Mouse (Mus musculus) MEL (cell line): ENCODE results near the gene Dsp. TPM values are rescaled to one million over a fixed set of nuclear protein-coding genes. Genes with fewer than 3 reads are reported as not detected.

Experiments used
- DNase-seq: peaks from one replicate; pipeline ENCODE4 v3.0.0; 2011; ENCODE audit warnings: low read depth, low spot score
- H3K27ac ChIP-seq: 2 replicates; pipeline ENCODE4 v1.5.1; 2012; ENCODE audit warnings: low read depth, mild to moderate bottlenecking, control low read depth, low read length, moderate library complexity; ENCODE audit not compliant: control insufficient read depth
- H3K27me3 ChIP-seq, 2 experiments: fragments of 150-350 bp in 1 of 2; sonication (generic) in 1 of 2; 2 replicates each; pipeline ENCODE4 v1.6.1; 2012; ENCODE audit warnings: low read length in 2 of 2, mild to moderate bottlenecking in 2 of 2, improper control_type of control experiment in 1 of 2, moderate library complexity in 1 of 2; ENCODE audit not compliant: insufficient read depth in 2 of 2, control insufficient read depth in 1 of 2
- H3K36me3 ChIP-seq, 2 experiments: 2 replicates each; pipeline ENCODE4 v1.6.1; 2012 to 2014; ENCODE audit warnings: low read length in 2 of 2, improper control_type of control experiment in 1 of 2, inconsistent platforms in 1 of 2, mild to moderate bottlenecking in 1 of 2; ENCODE audit not compliant: insufficient read depth in 2 of 2, control insufficient read depth in 1 of 2
- H3K4me1 ChIP-seq, 2 experiments: fragments of 150-350 bp in 1 of 2; sonication (generic) in 1 of 2; 2 replicates each; pipeline ENCODE4 v1.6.1; 2012; ENCODE audit warnings: low read length in 2 of 2, improper control_type of control experiment in 1 of 2, mild to moderate bottlenecking in 1 of 2; ENCODE audit not compliant: insufficient read depth in 2 of 2, control insufficient read depth in 1 of 2
- H3K4me3 ChIP-seq, 2 experiments: fragments of 150-350 bp in 1 of 2; sonication (generic) in 1 of 2; 2 replicates each; pipeline ENCODE4 v1.5.1; 2012; ENCODE audit warnings: low read depth in 2 of 2, low read length in 2 of 2, mild to moderate bottlenecking in 2 of 2, moderate library complexity in 2 of 2, control low read depth in 1 of 2, improper control_type of control experiment in 1 of 2; ENCODE audit not compliant: control insufficient read depth in 1 of 2, insufficient read depth in 1 of 2
- H3K79me2 ChIP-seq: 2 replicates; pipeline ENCODE4 v1.6.1; 2012; ENCODE audit warnings: mild to moderate bottlenecking, low read length, moderate library complexity; ENCODE audit not compliant: control insufficient read depth, poor library complexity, insufficient read depth
- H3K9ac ChIP-seq: 2 replicates; pipeline ENCODE4 v1.6.1; 2012; ENCODE audit warnings: low read depth, mild to moderate bottlenecking, control low read depth, low read length, moderate library complexity; ENCODE audit not compliant: control insufficient read depth, poor library complexity, severe bottlenecking
- H3K9me3 ChIP-seq: fragments of 150-350 bp; sonication (generic); replicated peaks from 2 replicates; pipeline ENCODE4 v1.6.1; 2012; ENCODE audit warnings: mild to moderate bottlenecking, low read length, improper control_type of control experiment, moderate library complexity; ENCODE audit not compliant: insufficient read depth
- CHD1 ChIP-seq: IDR thresholded peaks from 2 replicates; pipeline ENCODE4 v1.6.1; 2012; ENCODE audit warnings: low read depth, mild to moderate bottlenecking, inconsistent platforms, low read length, improper control_type of control experiment
- CHD2 ChIP-seq: IDR thresholded peaks from 2 replicates; pipeline ENCODE4 v1.6.1; 2011; ENCODE audit warnings: low read length, improper control_type of control experiment
- CTCF ChIP-seq, 3 experiments: IDR thresholded peaks in 2 of 3; conservative IDR thresholded peaks in 1 of 3; 2 replicates each; pipeline ENCODE4 v1.5.1; 2011 to 2012; ENCODE audit warnings: low read length in 3 of 3, low read depth in 2 of 3, mild to moderate bottlenecking in 2 of 3, improper control_type of control experiment in 1 of 3, inconsistent platforms in 1 of 3, mixed read lengths in 1 of 3, moderate library complexity in 1 of 3; ENCODE audit not compliant: control insufficient read depth in 1 of 3, insufficient read depth in 1 of 3, poor library complexity in 1 of 3, severe bottlenecking in 1 of 3
- E2F4 ChIP-seq: IDR thresholded peaks from 2 replicates; pipeline ENCODE4 v1.6.1; 2011; ENCODE audit warnings: low read depth, low read length, improper control_type of control experiment, borderline replicate concordance
- ELF1 ChIP-seq: IDR thresholded peaks from 2 replicates; pipeline ENCODE4 v1.6.1; 2014; ENCODE audit warnings: low read depth, mild to moderate bottlenecking, inconsistent platforms, low read length, improper control_type of control experiment, moderate library complexity
- EP300 ChIP-seq, 2 experiments: IDR thresholded peaks; 2 replicates each; pipeline ENCODE4 v1.6.1; 2011; ENCODE audit warnings: improper control_type of control experiment in 2 of 2, low read length in 2 of 2, low read depth in 1 of 2, mild to moderate bottlenecking in 1 of 2
- GATA1 ChIP-seq: IDR thresholded peaks from 2 replicates; pipeline ENCODE4 v1.6.1; 2011; ENCODE audit warnings: low read depth, low read length, improper control_type of control experiment
- HCFC1 ChIP-seq: IDR thresholded peaks from 2 replicates; pipeline ENCODE4 v1.6.1; 2012; ENCODE audit warnings: low read depth, mild to moderate bottlenecking, inconsistent platforms, low read length, improper control_type of control experiment, moderate library complexity
- MAZ ChIP-seq: IDR thresholded peaks from 2 replicates; pipeline ENCODE4 v1.6.1; 2012; ENCODE audit warnings: low read depth, mild to moderate bottlenecking, inconsistent platforms, low read length, improper control_type of control experiment
- MEF2A ChIP-seq: IDR thresholded peaks from 2 replicates; pipeline ENCODE4 v1.6.1; 2014; ENCODE audit warnings: low read depth, mild to moderate bottlenecking, inconsistent platforms, low read length, improper control_type of control experiment; ENCODE audit not compliant: poor library complexity, insufficient replicate concordance, severe bottlenecking; ENCODE audit errors: extremely low read depth
- NELFE ChIP-seq: IDR thresholded peaks from 2 replicates; pipeline ENCODE4 v1.6.1; 2011; ENCODE audit warnings: low read depth, low read length, improper control_type of control experiment
- NRF1 ChIP-seq: IDR thresholded peaks from 2 replicates; pipeline ENCODE4 v1.6.1; 2014; ENCODE audit warnings: low read depth, mild to moderate bottlenecking, inconsistent platforms, low read length, improper control_type of control experiment, moderate library complexity; ENCODE audit not compliant: poor library complexity, insufficient read depth, severe bottlenecking
- POLR2A ChIP-seq, 2 experiments: IDR thresholded peaks; 2 replicates each; pipeline ENCODE4 v1.6.1; 2011 to 2012; ENCODE audit warnings: low read length in 2 of 2, mild to moderate bottlenecking in 2 of 2, control low read depth in 1 of 2, improper control_type of control experiment in 1 of 2, low read depth in 1 of 2, moderate library complexity in 1 of 2; ENCODE audit not compliant: control insufficient read depth in 1 of 2, insufficient read depth in 1 of 2, poor library complexity in 1 of 2
- POLR2AphosphoS5 ChIP-seq: IDR thresholded peaks from 2 replicates; pipeline ENCODE4 v1.6.1; 2012; ENCODE audit warnings: low read depth, borderline replicate concordance, mild to moderate bottlenecking, inconsistent platforms, low read length, moderate library complexity, mixed read lengths
- RAD21 ChIP-seq: IDR thresholded peaks from 2 replicates; pipeline ENCODE4 v1.6.1; 2011; ENCODE audit warnings: mild to moderate bottlenecking, low read depth, low read length, improper control_type of control experiment
- RCOR1 ChIP-seq: IDR thresholded peaks from 2 replicates; pipeline ENCODE4 v1.6.1; 2012; ENCODE audit warnings: low read depth, mild to moderate bottlenecking, inconsistent platforms, low read length, improper control_type of control experiment
- SIN3A ChIP-seq: IDR thresholded peaks from 2 replicates; pipeline ENCODE4 v1.6.1; 2012; ENCODE audit warnings: low read length, improper control_type of control experiment, inconsistent platforms
- TBP ChIP-seq: IDR thresholded peaks from 2 replicates; pipeline ENCODE4 v1.8.0; 2011; ENCODE audit warnings: low read depth, low read length, improper control_type of control experiment
- TCF12 ChIP-seq: IDR thresholded peaks from 2 replicates; pipeline ENCODE4 v1.6.1; 2014; ENCODE audit warnings: low read depth, mild to moderate bottlenecking, inconsistent platforms, low read length, improper control_type of control experiment, moderate library complexity
- USF1 ChIP-seq: IDR thresholded peaks from 2 replicates; pipeline ENCODE4 v1.6.1; 2014; ENCODE audit warnings: low read depth, mild to moderate bottlenecking, inconsistent platforms, low read length, improper control_type of control experiment, moderate library complexity
- USF2 ChIP-seq, 2 experiments: IDR thresholded peaks; 2 replicates each; pipeline ENCODE4 v1.6.1; 2011 to 2012; ENCODE audit warnings: improper control_type of control experiment in 2 of 2, low read length in 2 of 2, borderline replicate concordance in 1 of 2, inconsistent platforms in 1 of 2, low read depth in 1 of 2, mild to moderate bottlenecking in 1 of 2; ENCODE audit not compliant: insufficient read depth in 1 of 2
- ZC3H11A ChIP-seq: IDR thresholded peaks from 2 replicates; pipeline ENCODE4 v1.6.1; 2012; ENCODE audit warnings: low read depth, mild to moderate bottlenecking, inconsistent platforms, low read length, improper control_type of control experiment
- ZNF384 ChIP-seq: IDR thresholded peaks from 2 replicates; pipeline ENCODE4 v1.6.1; 2012; ENCODE audit warnings: low read depth, mild to moderate bottlenecking, inconsistent platforms, low read length, improper control_type of control experiment
- polyA plus RNA-seq, 2 experiments: library from polyadenylated mRNA; stranded (reverse) in 1 of 2; unstranded in 1 of 2; fragments of >175 nt in 1 of 2; fragments of >200 nt in 1 of 2; gene quantifications; 2 replicates each; pipeline versions ENCODE4 v1.2.1 to v1.2.4; 2012; ENCODE audit warnings: low replicate concordance in 2 of 2, low read depth in 1 of 2; ENCODE audit not compliant: insufficient read length in 2 of 2, insufficient read depth in 1 of 2, missing spikeins in 1 of 2
- total RNA-seq: library from RNA; depleted of rRNA; stranded (reverse); fragments of 300-350 nt; gene quantifications from 2 replicates; pipeline ENCODE4 v1.2.3, GENCODE M21; 2012

Gene Dsp
- total and polyA plus RNA-seq, 3 experiments, result not detected

- TF ChIP-seq ELF1 (no peak), CHD2 (no peak), CHD1 (no peak), POLR2A (IDR thresholded peaks at IDR 0.05; ENCODE audit: control insufficient read depth in 1 of 2, insufficient read depth in 1 of 2, low read depth in 1 of 2, low read length in 2 of 2, poor library complexity in 1 of 2) (no peak), TBP (no peak)
- no peak for DNase-seq
- Histone ChIP-seq H3K9ac (no peak overlapping the region), H3K4me1 (no peaks in the 10 kb centered on the region), H3K4me3 (no peak overlapping the region), H3K36me3 (no peaks in the 10 kb centered on the region), H3K27ac (no peak overlapping the region), H3K79me2 (no peaks in the 10 kb centered on the region), H3K9me3 (no peaks in the 10 kb centered on the region), H3K27me3 (peaks cover 4 to 8% of the 10 kb centered on the region in 2 experiments)
Observed at GRCm38 (mm10) chr13:38152429-38153035, 1.4 kb downstream of the Dsp start.

- DNase-seq, result no peak
- no peak overlapping the region for H3K9ac ChIP-seq
- no peak for TF ChIP-seq HCFC1
- TF ChIP-seq MEF2A, result no peak
- no peak for TF ChIP-seq SIN3A
- no peak for TF ChIP-seq NELFE
- no peak for TF ChIP-seq POLR2AphosphoS5
- TF ChIP-seq ELF1, result no peak
- no peak for TF ChIP-seq MAZ
- TF ChIP-seq USF1, result no peak
- no peak for TF ChIP-seq RAD21
- no peak for TF ChIP-seq NRF1
- no peak for TF ChIP-seq GATA1
- no peak for TF ChIP-seq CHD1
- TF ChIP-seq CTCF (IDR thresholded peaks at IDR 0.05 in 2 of 3, conservative IDR thresholded peaks at IDR 0.05 in 1 of 3; ENCODE audit: control insufficient read depth in 1 of 3, insufficient read depth in 1 of 3, low read depth in 2 of 3, low read length in 3 of 3, poor library complexity in 1 of 3, severe bottlenecking in 1 of 3), result no peak
- TF ChIP-seq ZNF384, result no peak
- no peak for TF ChIP-seq RCOR1
- no peak for TF ChIP-seq USF2 (IDR thresholded peaks at IDR 0.05; ENCODE audit: borderline replicate concordance in 1 of 2, insufficient read depth in 1 of 2, low read depth in 1 of 2, low read length in 2 of 2)
- TF ChIP-seq TCF12, result no peak
- no peak for TF ChIP-seq E2F4
- no peak for TF ChIP-seq ZC3H11A
- TF ChIP-seq EP300 (IDR thresholded peaks at IDR 0.05; ENCODE audit: low read depth in 1 of 2, low read length in 2 of 2), result no peak
Observed at GRCm38 (mm10) chr13:38155523-38155922, 4.4 kb downstream of the Dsp start.

More at GRCm38 (mm10) chr13:38155523-38155922, 4.4 kb downstream of the Dsp start:
- Histone ChIP-seq H3K36me3 (no peaks in the 10 kb centered on the region), H3K79me2 (no peaks in the 10 kb centered on the region), H3K4me1 (no peaks in the 10 kb centered on the region), H3K4me3 (no peak overlapping the region), H3K27ac (no peak overlapping the region), H3K27me3 (peaks cover 7 to 16% of the 10 kb centered on the region in 2 experiments), H3K9me3 (no peaks in the 10 kb centered on the region)
